Mouse (Mus musculus) cortical plate, adult 2 months (tissue): ENCODE data around the gene Zfhx3. TPM values are rescaled to one million over a fixed set of nuclear protein-coding genes. Genes with fewer than 3 reads are reported as not detected.
A peak's percentile ranks its signal among the peaks of the same experiment; 100 is the strongest.

Experiments
- H3K27ac ChIP-seq: fragments of 200-500 bp; 2 replicates; pipeline ENCODE4 v1.5.1; 2012; ENCODE audit warnings: low read length, control low read depth, inconsistent platforms; ENCODE audit not compliant: insufficient read depth
- H3K4me1 ChIP-seq: fragments of 200-500 bp; 2 replicates; pipeline ENCODE4 v1.6.1; 2011; ENCODE audit warnings: low read length; ENCODE audit not compliant: control insufficient read depth, insufficient read depth
- H3K4me3 ChIP-seq: fragments of 200-500 bp; 2 replicates; pipeline ENCODE4 v1.5.1; 2011; ENCODE audit warnings: mild to moderate bottlenecking, low read length, control low read depth; ENCODE audit not compliant: insufficient read depth
- CTCF ChIP-seq: fragments of 200-500 bp; IDR thresholded peaks from 2 replicates; pipeline ENCODE4 v1.5.1; 2011; ENCODE audit warnings: mild to moderate bottlenecking, control low read depth, low read length; ENCODE audit not compliant: insufficient read depth; ENCODE audit errors: extremely low read depth
- POLR2A ChIP-seq: fragments of 200-500 bp; IDR thresholded peaks from 2 replicates; pipeline ENCODE4 v1.6.1; 2011; ENCODE audit warnings: mild to moderate bottlenecking, low read length, control low read depth; ENCODE audit not compliant: insufficient read depth; ENCODE audit errors: extremely low read depth
- polyA plus RNA-seq: library from polyadenylated mRNA; depleted of rRNA; stranded (reverse); fragments of >200 nt; gene quantifications from 2 replicates; pipeline ENCODE4 v1.2.3, GENCODE M21; 2012

Gene Zfhx3
- polyA plus RNA-seq, 1 experiment = 1.3 TPM

GRCm38 (mm10) chr8:108937904-108938455 is 995.5 kb downstream of the Zfhx3 start:
- no peak overlapping the region for H3K27ac ChIP-seq

GRCm38 (mm10) chr8:108942686-108943085 is 1000.2 kb downstream of the Zfhx3 start:
- TF ChIP-seq POLR2A (no peak), CTCF (no peak)
- Histone ChIP-seq H3K4me1 (no peaks in the 10 kb centered on the region), H3K4me3 (no peak overlapping the region), H3K27ac (no peak overlapping the region)

More at GRCm38 (mm10) chr8:108937904-108938455, 995.5 kb downstream of the Zfhx3 start:
- Histone ChIP-seq H3K4me1 (no peaks in the 10 kb centered on the region), H3K4me3 (no peak overlapping the region)
- no peak for TF ChIP-seq POLR2A

GRCm38 (mm10) chr8:108943132-108943531 is 1000.7 kb downstream of the Zfhx3 start:
- H3K27ac ChIP-seq = no peak overlapping the region

GRCm38 (mm10) chr8:108944312-108944711 is 1001.9 kb downstream of the Zfhx3 start:
- no peaks in the 10 kb centered on the region for H3K4me1 ChIP-seq
- TF ChIP-seq POLR2A = no peak
- H3K4me3 ChIP-seq = no peak overlapping the region
- no peak overlapping the region for H3K27ac ChIP-seq

More at GRCm38 (mm10) chr8:108943132-108943531, 1000.7 kb downstream of the Zfhx3 start:
- TF ChIP-seq CTCF = no peak
- TF ChIP-seq POLR2A = no peak
- Histone ChIP-seq H3K4me1 (no peaks in the 10 kb centered on the region), H3K4me3 (no peak overlapping the region)

GRCm38 (mm10) chr8:108950311-108950710 is 1007.9 kb downstream of the Zfhx3 start:
- Histone ChIP-seq H3K4me1 (no peaks in the 10 kb centered on the region), H3K4me3 (no peak overlapping the region), H3K27ac (no peak overlapping the region)
- TF ChIP-seq CTCF = no peak
- no peak for TF ChIP-seq POLR2A

- no peak for TF ChIP-seq CTCF
- H3K27ac ChIP-seq = no peak overlapping the region
- no peaks in the 10 kb centered on the region for H3K4me1 ChIP-seq
- H3K4me3 ChIP-seq = no peak overlapping the region
These were observed 1009.1 kb downstream of the Zfhx3 start for GRCm38 (mm10) chr8:108951560-108951959.

- TF ChIP-seq CTCF (no peak), POLR2A (no peak)
- peak overlapping the region; percentile 33 for H3K4me3 ChIP-seq
- no peak overlapping the region for H3K27ac ChIP-seq
These were observed 1014.0 kb downstream of the Zfhx3 start for GRCm38 (mm10) chr8:108956416-108956815.

GRCm38 (mm10) chr8:108962516-108962915 is 1020.1 kb downstream of the Zfhx3 start:
- no peak for TF ChIP-seq POLR2A
- TF ChIP-seq CTCF = no peak
- Histone ChIP-seq H3K4me1 (no peaks in the 10 kb centered on the region), H3K4me3 (no peak overlapping the region), H3K27ac (no peak overlapping the region)

More at GRCm38 (mm10) chr8:108956416-108956815, 1014.0 kb downstream of the Zfhx3 start:
- no peaks in the 10 kb centered on the region for H3K4me1 ChIP-seq

- H3K4me3 ChIP-seq = no peak overlapping the region
- no peak for TF ChIP-seq POLR2A
- TF ChIP-seq CTCF = no peak
- H3K4me1 ChIP-seq = no peaks in the 10 kb centered on the region
- H3K27ac ChIP-seq = no peak overlapping the region
These were observed 1020.7 kb downstream of the Zfhx3 start for GRCm38 (mm10) chr8:108963181-108963580.

- no peak overlapping the region for H3K27ac ChIP-seq
- no peaks in the 10 kb centered on the region for H3K4me1 ChIP-seq
- no peak overlapping the region for H3K4me3 ChIP-seq
- no peak for TF ChIP-seq CTCF
These were observed 1023.6 kb downstream of the Zfhx3 start for GRCm38 (mm10) chr8:108966041-108966440.

GRCm38 (mm10) chr8:108973639-108974325 is 1031.3 kb downstream of the Zfhx3 start:
- no peak for TF ChIP-seq CTCF
- no peak for TF ChIP-seq POLR2A
- H3K4me1 ChIP-seq = no peaks in the 10 kb centered on the region
- H3K27ac ChIP-seq = no peak overlapping the region
- H3K4me3 ChIP-seq = no peak overlapping the region
